Mouse (Mus musculus) kidney, postnatal 14 days (tissue): ENCODE measurements at regions not wholly inside any gene's neighbourhood (a gene's known extent, or its start where the extent isn't known, plus 50 kb on each side); places are given as distances from the start of the nearest gene placed in this dataset.

ENCODE experiments used
- DNase-seq: peaks from one replicate; pipeline ENCODE4 v3.0.0; 2022; ENCODE audit warnings: mixed read lengths

DNA sequence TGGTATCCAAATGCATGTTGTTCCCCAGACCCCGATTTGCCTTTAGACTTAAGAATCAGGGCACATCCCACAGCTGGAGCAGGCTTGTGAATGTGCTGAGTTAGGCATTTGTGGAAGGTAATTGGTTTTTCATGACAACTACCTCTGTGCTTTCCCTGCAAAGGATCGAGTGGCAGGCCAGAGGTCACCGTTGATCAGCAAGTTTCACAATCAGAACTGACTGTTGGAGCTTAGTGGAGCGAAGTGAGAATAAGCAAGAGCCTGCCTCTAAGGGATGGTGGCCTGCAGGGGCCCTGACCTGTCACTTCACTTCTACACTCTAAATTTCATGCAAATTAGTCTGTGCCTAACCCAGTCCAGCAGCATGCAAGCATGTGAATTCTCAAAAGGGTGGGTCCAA, 270.7 kb downstream of the Ins1 start:
- DNase-seq: no peak

GRCm38 (mm10) chr19:52525509-52525908, 261.4 kb downstream of the Ins1 start:
- no peak for DNase-seq

DNA sequence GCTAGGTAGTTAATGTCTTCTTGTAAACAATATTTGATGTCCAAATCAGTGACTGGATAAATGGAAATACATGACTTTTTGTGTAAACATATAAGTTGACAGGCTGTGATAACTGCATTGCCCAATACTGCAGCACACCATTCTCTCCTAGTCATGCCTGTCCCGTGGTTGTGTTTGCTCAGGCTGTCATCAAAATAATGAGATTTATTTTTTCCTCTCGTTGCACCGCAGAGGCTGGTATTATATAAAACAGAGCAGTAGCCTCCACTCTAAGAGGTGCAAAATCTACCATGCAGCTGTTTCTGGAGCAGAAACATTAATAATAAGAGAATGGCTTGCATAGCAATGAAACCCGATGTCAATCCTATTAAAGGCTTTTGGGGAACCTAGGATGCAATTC, 239.2 kb downstream of the Ins1 start:
- DNase-seq: no peak
